Mouse (Mus musculus) ES-CJ7 (cell line): ENCODE data around the gene March8.

Experiments used
- DNase-seq: peaks from one replicate; pipeline ENCODE4 v3.0.0; 2011; ENCODE audit warnings: low read depth, low spot score

The March8 gene

DNA sequence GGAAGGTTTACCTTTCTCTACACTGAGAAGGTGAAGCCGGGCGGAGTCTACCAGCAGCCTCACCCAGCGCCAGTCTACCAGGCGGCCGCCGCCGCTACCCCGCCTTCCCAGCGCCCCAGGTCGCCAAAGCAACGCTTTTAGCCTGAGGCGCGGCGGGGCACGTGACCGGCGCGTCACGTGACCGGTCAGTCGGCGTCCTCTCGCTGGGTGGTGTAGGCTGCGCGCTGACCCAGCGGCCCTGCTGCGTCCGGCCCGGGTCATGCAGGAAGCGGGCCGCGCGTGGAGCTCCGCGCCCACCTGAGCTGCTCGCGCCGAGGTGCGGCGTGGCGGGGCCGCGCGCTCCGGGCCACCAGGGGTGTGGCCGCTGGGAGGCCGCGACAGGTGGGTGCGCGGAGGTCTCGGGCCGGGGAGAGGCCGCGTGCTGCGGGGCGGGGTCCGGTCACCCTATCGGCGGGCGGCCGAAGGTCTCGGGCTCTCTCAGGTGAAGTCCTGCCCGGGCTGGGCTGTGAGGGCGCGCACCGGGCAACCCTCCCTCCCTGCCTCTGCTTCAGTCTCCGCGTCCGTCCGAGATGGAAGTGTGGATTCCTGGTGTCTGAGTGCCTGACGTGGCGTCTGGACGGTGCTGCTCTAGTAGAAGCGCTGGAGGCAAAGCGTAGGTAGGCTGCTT lies at the start of gene March8:
Gene March8, plus strand, starts transcription at position 190 of the 667 bp plus-strand sequence.
- peak; percentile 92 for DNase-seq

DNA sequence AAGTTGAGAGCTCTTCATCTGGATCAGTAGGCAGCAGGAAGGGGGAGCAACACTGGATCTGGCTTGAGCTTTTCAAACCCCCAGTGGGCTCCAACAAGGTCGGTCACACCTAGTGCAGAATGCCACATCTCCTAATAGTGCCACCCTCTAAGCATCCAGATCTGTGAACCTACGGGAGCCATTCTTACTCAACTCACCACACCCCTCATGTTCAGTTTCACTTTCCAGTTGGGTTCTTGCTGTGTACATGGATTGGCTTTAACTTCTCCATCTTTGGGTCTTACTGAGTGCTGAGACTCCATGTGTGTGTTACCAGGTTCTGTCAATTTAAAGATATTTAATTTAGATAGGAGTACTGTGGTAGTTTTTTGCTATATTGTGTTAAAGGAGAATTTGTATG lies 26.4 kb upstream of the March8 start:
- DNase-seq = no peak

- DNase-seq = no peak
These were observed 18.6 kb upstream of the March8 start for GRCm38 (mm10) chr6:116319259-116319658.

DNA sequence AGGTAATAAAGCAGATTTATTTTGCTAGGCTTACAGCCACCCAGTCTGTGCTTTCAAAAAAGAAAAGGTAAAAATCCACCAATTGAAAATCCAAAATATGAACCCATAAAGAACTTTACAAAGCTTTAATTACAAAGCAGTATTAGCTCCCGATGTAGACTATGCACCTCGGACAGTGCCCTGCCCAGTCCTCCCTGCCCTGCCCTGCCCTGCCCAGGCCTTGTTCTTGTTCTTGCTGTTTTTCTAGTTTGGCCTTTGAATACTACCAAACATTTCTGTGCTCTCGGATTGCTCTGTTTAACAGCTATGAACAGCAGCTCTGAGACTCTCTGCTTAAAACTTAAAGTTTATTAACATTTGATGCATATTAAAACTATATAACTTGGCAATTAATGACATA lies 11.2 kb upstream of the March8 start:
- no peak for DNase-seq

- DNase-seq = no peak
These were observed 6.4 kb upstream of the March8 start for GRCm38 (mm10) chr6:116331396-116331795.

GRCm38 (mm10) chr6:116337466-116337834 lies 374 bp upstream of the March8 start:
- DNase-seq = no peak

DNA sequence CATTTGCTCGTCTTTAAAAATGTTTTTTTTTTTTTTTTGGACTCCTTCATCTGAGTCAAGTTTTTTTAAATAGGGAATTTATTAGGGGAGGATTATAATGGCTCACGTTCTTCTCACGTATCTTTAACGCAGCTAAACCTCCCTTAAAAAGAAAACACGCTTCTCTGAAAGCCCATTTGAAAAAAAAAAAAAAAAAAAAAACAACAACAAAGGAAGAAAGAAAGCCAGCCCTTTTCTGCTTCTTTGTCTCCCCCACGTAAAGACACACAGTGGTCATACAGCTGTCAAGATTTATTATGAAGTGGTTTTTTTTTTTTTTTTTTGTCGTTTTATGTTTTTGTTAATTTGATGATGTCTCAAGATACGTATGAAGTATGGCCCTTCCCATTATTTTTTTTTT lies 696 bp downstream of the March8 start:
- no peak for DNase-seq

DNA sequence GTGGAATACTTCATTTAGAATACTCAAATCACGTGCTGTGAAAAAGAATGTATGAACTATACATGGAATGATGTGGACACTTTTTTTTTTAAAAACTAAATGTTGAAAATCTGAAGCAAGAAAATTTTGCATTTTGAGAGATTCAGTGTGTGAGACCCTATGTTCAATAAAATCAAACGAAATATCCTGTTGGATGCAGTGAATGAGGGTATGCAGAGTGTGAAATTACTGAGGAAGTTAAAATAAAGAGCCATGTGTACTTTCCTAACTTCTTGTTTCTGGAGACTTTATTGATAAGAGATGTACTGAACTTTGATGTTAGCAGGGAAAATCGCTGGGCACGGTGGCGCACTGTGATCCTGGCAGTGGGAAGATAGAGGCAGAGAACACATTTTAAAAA lies 1.3 kb downstream of the March8 start:
- no peak for DNase-seq

GRCm38 (mm10) chr6:116340521-116340920 lies 2.7 kb downstream of the March8 start:
- no peak for DNase-seq

DNA sequence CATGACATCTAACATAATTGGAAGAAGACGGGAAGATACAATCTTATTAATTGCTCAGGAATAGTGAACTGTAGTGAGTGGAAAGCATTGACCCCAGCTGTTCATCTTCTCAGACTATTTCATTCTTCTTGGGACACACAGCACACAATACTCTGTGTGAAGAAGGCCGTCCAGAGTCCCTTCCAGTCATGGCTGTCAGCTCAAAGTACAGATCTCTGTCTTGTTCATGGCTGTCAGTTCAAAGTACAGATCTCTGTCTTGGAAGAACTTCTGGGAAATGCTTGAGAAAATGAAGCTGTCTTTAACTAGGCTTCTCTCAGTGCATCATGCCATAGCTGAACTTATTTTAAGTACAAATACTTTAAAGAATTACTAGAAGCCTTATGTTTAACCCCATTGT lies 10.1 kb downstream of the March8 start:
- DNase-seq = no peak

DNA sequence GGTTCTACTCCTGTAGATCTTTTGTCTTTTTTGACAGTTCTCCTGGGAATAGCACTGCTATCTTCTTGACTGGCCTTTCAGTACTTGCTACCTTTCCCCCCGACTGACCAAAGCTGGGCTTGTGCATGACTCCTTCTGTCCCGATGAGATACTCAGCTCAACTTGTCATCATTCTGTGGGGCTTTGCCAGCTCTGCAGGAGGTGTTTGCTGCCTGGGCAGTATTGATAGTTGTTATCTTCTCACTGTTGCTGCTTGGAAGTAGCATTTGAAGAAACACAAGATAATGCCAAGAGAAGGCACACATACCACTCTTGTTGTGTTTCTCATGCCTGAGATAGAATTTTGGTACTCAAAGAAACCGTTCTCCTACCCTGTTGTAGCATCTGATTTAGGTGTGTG lies 12.2 kb downstream of the March8 start:
- DNase-seq = no peak

- DNase-seq = no peak
These were observed 12.8 kb downstream of the March8 start for GRCm38 (mm10) chr6:116350643-116351042.

GRCm38 (mm10) chr6:116351534-116351933 lies 13.7 kb downstream of the March8 start:
- no peak for DNase-seq

GRCm38 (mm10) chr6:116353428-116353827 lies 15.6 kb downstream of the March8 start:
- no peak for DNase-seq

- peak; percentile 66 for DNase-seq
These were observed 18.6 kb downstream of the March8 start for GRCm38 (mm10) chr6:116356311-116356947.

GRCm38 (mm10) chr6:116356948-116357325 lies 19.1 kb downstream of the March8 start:
- peak; percentile 12 for DNase-seq

- no peak for DNase-seq
These were observed 20.2 kb downstream of the March8 start for GRCm38 (mm10) chr6:116358056-116358455.

- DNase-seq = no peak
These were observed 21.4 kb downstream of the March8 start for GRCm38 (mm10) chr6:116359256-116359655.

DNA sequence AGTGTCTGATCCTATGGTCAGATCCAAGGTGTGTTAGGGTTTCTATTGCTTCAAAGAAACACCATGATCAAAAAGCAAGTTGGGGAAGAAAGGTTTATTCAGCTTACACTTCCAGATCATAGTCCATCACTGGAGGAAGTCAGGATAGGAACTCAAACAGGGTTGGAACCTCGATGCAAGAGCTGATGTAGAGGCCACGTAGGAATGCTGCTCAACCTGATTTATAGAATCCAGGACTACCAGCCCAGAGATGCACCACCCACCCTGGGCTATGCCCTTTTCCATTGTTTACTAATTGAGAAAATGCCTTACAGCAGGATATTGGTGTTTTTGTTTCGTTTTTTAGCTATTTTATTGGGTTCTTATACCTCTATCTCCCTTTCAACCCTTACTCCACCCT lies 23.6 kb downstream of the March8 start:
- no peak for DNase-seq

GRCm38 (mm10) chr6:116361993-116362392 lies 24.2 kb downstream of the March8 start:
- no peak for DNase-seq

- DNase-seq = no peak
These were observed 30.1 kb downstream of the March8 start for GRCm38 (mm10) chr6:116367971-116368370.

DNA sequence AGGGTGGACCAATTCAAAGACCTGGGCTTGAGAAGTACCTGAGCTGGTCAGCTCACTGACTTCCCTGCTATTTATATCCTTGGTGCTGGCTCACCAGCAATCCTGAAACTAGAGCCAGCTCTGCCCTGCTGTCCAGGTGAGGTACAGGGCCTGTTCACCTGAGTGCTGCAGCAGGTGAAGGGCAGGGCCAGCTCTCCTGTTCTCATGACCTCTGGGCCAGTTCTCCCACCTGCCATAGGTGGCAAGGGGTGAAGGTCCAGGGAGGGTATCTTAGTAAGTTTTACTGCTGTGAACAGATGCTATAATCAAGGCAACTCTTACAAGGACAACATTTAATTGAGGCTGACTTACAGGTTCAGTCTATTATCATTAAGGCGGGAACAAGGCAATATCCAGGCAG lies 32.0 kb downstream of the March8 start:
- DNase-seq = no peak

GRCm38 (mm10) chr6:116370216-116370976 lies 32.6 kb downstream of the March8 start:
- DNase-seq = no peak
